Mouse (Mus musculus): ENCODE measurements at regions not wholly inside any gene's neighbourhood (a gene's known extent, or its start where the extent isn't known, plus 50 kb on each side); places are given as distances from the start of the nearest gene placed in this dataset.

DNA sequence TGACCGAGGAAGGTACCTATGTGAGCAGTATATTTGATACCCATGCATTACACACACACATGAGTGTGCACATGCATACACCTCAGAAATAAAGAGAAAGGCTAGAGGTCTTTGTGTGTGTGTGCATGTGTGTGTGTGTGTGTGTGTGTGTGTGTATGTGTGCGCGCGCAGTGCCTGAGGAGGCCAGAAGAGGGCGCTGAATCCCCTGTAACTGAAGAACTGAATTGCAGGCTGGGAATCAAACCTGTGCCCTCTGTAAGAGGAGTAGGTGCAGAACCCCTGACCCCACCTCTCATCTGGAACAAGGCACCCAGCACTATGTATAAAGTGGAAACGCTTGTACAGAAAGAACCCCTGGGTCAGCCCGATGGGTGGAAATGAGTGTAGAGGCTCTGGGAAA is 125.0 kb downstream of the Bmp7 start:
- no peak for ATAC-seq (ENCODE audit: low read depth)
- H3K9ac ChIP-seq (ENCODE audit: low read length) = no peak overlapping the region
- H3K4me2 ChIP-seq (ENCODE audit: low read depth, low read length) = no peak overlapping the region
- H3K4me1 ChIP-seq (replicated peaks; ENCODE audit: control insufficient read depth, insufficient read depth, low read length) = no peaks in the 10 kb centered on the region
- WGBS = 94% methylated on average over 7 of the region's 7 CpGs
- no peaks in the 10 kb centered on the region for H3K36me3 ChIP-seq (ENCODE audit: control insufficient read depth, insufficient read depth, low read length)
- no peak overlapping the region for H3K4me3 ChIP-seq (ENCODE audit: low read length)
- peaks cover 5% of the 10 kb centered on the region; the same call in 1 of the 2 replicates for H3K9me3 ChIP-seq (ENCODE audit: control insufficient read depth, low read length)
- H3K27ac ChIP-seq (ENCODE audit: low read length) = no peak overlapping the region
- no peaks in the 10 kb centered on the region; the same call in 1 of the 2 replicates for H3K27me3 ChIP-seq (ENCODE audit: control insufficient read depth, insufficient read depth, low read depth, low read length)

DNA sequence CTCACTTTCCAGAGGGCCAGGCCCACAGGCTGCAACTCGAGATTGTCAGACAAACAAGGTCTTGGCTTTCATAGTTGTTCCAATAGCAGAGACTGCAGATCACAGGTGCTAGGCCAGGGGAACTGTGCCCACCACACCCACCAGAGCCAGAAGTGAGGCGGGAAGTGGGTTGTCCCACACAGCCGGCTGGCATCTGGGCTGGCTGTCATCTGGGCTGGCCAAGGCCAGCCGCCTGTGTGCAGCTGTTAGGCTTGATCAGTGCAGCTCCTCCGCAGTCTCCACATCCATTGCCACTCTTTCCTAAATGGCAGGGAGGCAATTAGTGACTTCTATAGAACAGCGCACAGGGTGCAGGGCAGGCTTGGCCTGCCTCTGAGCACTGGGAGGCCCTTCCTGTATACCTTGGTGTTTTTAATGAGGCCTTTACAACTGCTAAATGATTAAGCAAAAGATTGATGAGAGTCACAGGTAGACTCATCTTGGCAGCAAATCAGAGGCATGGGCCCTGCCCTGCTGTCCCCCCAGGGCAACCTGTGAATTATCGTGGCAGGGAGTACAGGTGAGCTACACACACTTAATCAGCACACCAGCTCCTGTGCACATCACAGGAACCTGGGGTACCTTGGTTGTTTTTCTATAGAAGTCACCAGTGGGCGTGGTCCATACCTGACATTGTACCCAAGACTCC is 122.9 kb downstream of the Bmp7 start:
- H3K4me1 ChIP-seq (replicated peaks; ENCODE audit: control insufficient read depth, insufficient read depth, low read length) = no peaks in the 10 kb centered on the region
- H3K36me3 ChIP-seq (ENCODE audit: control insufficient read depth, insufficient read depth, low read length) = no peaks in the 10 kb centered on the region
- H3K27me3 ChIP-seq (ENCODE audit: control insufficient read depth, insufficient read depth, low read depth, low read length) = no peaks in the 10 kb centered on the region
- ATAC-seq (ENCODE audit: low read depth) = no peak
- no peak overlapping the region for H3K27ac ChIP-seq (ENCODE audit: low read length)
- peaks cover 5% of the 10 kb centered on the region; the same call in 1 of the 2 replicates for H3K9me3 ChIP-seq (ENCODE audit: control insufficient read depth, low read length)
- no peak overlapping the region for H3K4me2 ChIP-seq (ENCODE audit: low read depth, low read length)
- H3K9ac ChIP-seq (ENCODE audit: low read length) = no peak overlapping the region
- WGBS = 60% methylated on average over 8 of the region's 8 CpGs
- H3K4me3 ChIP-seq (ENCODE audit: low read length) = no peak overlapping the region

All from lung, embryonic 16.5 days (tissue).